Mouse (Mus musculus): ENCODE data around the gene Tmtc2. TPM values are rescaled to one million over a fixed set of nuclear protein-coding genes. Genes with fewer than 3 reads are reported as not detected.

Tmtc2 gene
- polyA plus RNA-seq, 1 experiment from 2014 or later, result 0.76 TPM

- no peaks in the 10 kb centered on the region for H3K36me3 ChIP-seq (ENCODE audit: control insufficient read depth, insufficient read depth)
- no peak overlapping the region for H3K4me2 ChIP-seq (ENCODE audit: low read depth, low read length)
- H3K4me1 ChIP-seq (ENCODE audit: control insufficient read depth, low read depth, low read length), result no peaks in the 10 kb centered on the region
- H3K4me3 ChIP-seq (ENCODE audit: low read depth, low read length), result no peak overlapping the region
- no peaks in the 10 kb centered on the region for H3K27me3 ChIP-seq (ENCODE audit: control insufficient read depth, insufficient read depth, low read depth, low read length)
- WGBS (ENCODE audit: insufficient replicate concordance), result 63% methylated on average over 3 of the region's 3 CpGs
- no peak for ATAC-seq (ENCODE audit: low read depth)
- no peak overlapping the region for H3K27ac ChIP-seq (ENCODE audit: low read length)
- no peaks in the 10 kb centered on the region for H3K9me3 ChIP-seq (replicated peaks; ENCODE audit: control insufficient read depth, low read length)
- no peak overlapping the region for H3K9ac ChIP-seq (ENCODE audit: low read depth, low read length)
Observed at GRCm38 (mm10) chr10:105345920-105346319, 228.3 kb downstream of the Tmtc2 start.

GRCm38 (mm10) chr10:105332856-105333255 is 241.4 kb downstream of the Tmtc2 start:
- Histone ChIP-seq H3K9ac (ENCODE audit: low read depth, low read length) (no peak overlapping the region), H3K27me3 (ENCODE audit: control insufficient read depth, insufficient read depth, low read depth, low read length) (no peaks in the 10 kb centered on the region), H3K4me3 (ENCODE audit: low read depth, low read length) (no peak overlapping the region), H3K4me1 (ENCODE audit: control insufficient read depth, low read depth, low read length) (no peaks in the 10 kb centered on the region), H3K4me2 (ENCODE audit: low read depth, low read length) (no peak overlapping the region), H3K9me3 (replicated peaks; ENCODE audit: control insufficient read depth, low read length) (no peaks in the 10 kb centered on the region), H3K36me3 (ENCODE audit: control insufficient read depth, insufficient read depth) (no peaks in the 10 kb centered on the region), H3K27ac (ENCODE audit: low read length) (no peak overlapping the region)
- ATAC-seq (ENCODE audit: low read depth), result no peak
- 66% methylated on average over 2 of the region's 2 CpGs for WGBS (ENCODE audit: insufficient replicate concordance)

- H3K36me3 ChIP-seq (ENCODE audit: control insufficient read depth, insufficient read depth), result no peaks in the 10 kb centered on the region
- no peak overlapping the region for H3K27ac ChIP-seq (ENCODE audit: low read length)
- no peak overlapping the region for H3K4me2 ChIP-seq (ENCODE audit: low read depth, low read length)
- H3K27me3 ChIP-seq (ENCODE audit: control insufficient read depth, insufficient read depth, low read depth, low read length), result no peaks in the 10 kb centered on the region
- 57% methylated on average over 5 of the region's 5 CpGs for WGBS (ENCODE audit: insufficient replicate concordance)
- no peak overlapping the region for H3K4me3 ChIP-seq (ENCODE audit: low read depth, low read length)
- ATAC-seq (ENCODE audit: low read depth), result no peak
- no peak overlapping the region for H3K9ac ChIP-seq (ENCODE audit: low read depth, low read length)
- no peaks in the 10 kb centered on the region for H3K4me1 ChIP-seq (ENCODE audit: control insufficient read depth, low read depth, low read length)
- no peaks in the 10 kb centered on the region for H3K9me3 ChIP-seq (replicated peaks; ENCODE audit: control insufficient read depth, low read length)
Observed at GRCm38 (mm10) chr10:105330327-105330726, 243.9 kb downstream of the Tmtc2 start.

GRCm38 (mm10) chr10:105323646-105324192 is 250.5 kb downstream of the Tmtc2 start:
- H3K4me1 ChIP-seq (ENCODE audit: control insufficient read depth, low read depth, low read length), result no peaks in the 10 kb centered on the region
- H3K27ac ChIP-seq (ENCODE audit: low read length), result no peak overlapping the region
- no peaks in the 10 kb centered on the region for H3K27me3 ChIP-seq (ENCODE audit: control insufficient read depth, insufficient read depth, low read depth, low read length)
- H3K4me2 ChIP-seq (ENCODE audit: low read depth, low read length), result no peak overlapping the region
- no peak overlapping the region for H3K9ac ChIP-seq (ENCODE audit: low read depth, low read length)
- WGBS (ENCODE audit: insufficient replicate concordance), result 53% methylated on average over 4 of the region's 4 CpGs
- H3K36me3 ChIP-seq (ENCODE audit: control insufficient read depth, insufficient read depth), result no peaks in the 10 kb centered on the region
- ATAC-seq (ENCODE audit: low read depth), result no peak
- no peak overlapping the region for H3K4me3 ChIP-seq (ENCODE audit: low read depth, low read length)
- H3K9me3 ChIP-seq (replicated peaks; ENCODE audit: control insufficient read depth, low read length), result no peaks in the 10 kb centered on the region

- ATAC-seq (ENCODE audit: low read depth), result no peak
- Histone ChIP-seq H3K27ac (ENCODE audit: low read length) (no peak overlapping the region), H3K4me3 (ENCODE audit: low read depth, low read length) (no peak overlapping the region), H3K9ac (ENCODE audit: low read depth, low read length) (no peak overlapping the region), H3K9me3 (replicated peaks; ENCODE audit: control insufficient read depth, low read length) (no peaks in the 10 kb centered on the region), H3K27me3 (ENCODE audit: control insufficient read depth, insufficient read depth, low read depth, low read length) (no peaks in the 10 kb centered on the region), H3K4me2 (ENCODE audit: low read depth, low read length) (no peak overlapping the region), H3K36me3 (ENCODE audit: control insufficient read depth, insufficient read depth) (no peaks in the 10 kb centered on the region), H3K4me1 (ENCODE audit: control insufficient read depth, low read depth, low read length) (no peaks in the 10 kb centered on the region)
- 60% methylated on average over 3 of the region's 3 CpGs for WGBS (ENCODE audit: insufficient replicate concordance)
Observed at GRCm38 (mm10) chr10:105319299-105320057, 254.8 kb downstream of the Tmtc2 start.

- H3K4me2 ChIP-seq (ENCODE audit: low read depth, low read length), result no peak overlapping the region
- WGBS (ENCODE audit: insufficient replicate concordance), result 43% methylated on average over 2 of the region's 2 CpGs
- H3K27me3 ChIP-seq (ENCODE audit: control insufficient read depth, insufficient read depth, low read depth, low read length), result no peaks in the 10 kb centered on the region
- H3K4me3 ChIP-seq (ENCODE audit: low read depth, low read length), result no peak overlapping the region
- no peaks in the 10 kb centered on the region for H3K36me3 ChIP-seq (ENCODE audit: control insufficient read depth, insufficient read depth)
- no peak for ATAC-seq (ENCODE audit: low read depth)
- H3K9ac ChIP-seq (ENCODE audit: low read depth, low read length), result no peak overlapping the region
- H3K9me3 ChIP-seq (replicated peaks; ENCODE audit: control insufficient read depth, low read length), result no peaks in the 10 kb centered on the region
- H3K4me1 ChIP-seq (ENCODE audit: control insufficient read depth, low read depth, low read length), result no peaks in the 10 kb centered on the region
- no peak overlapping the region for H3K27ac ChIP-seq (ENCODE audit: low read length)
Observed at GRCm38 (mm10) chr10:105318869-105319268, 255.4 kb downstream of the Tmtc2 start.

GRCm38 (mm10) chr10:105312986-105313385 is 261.3 kb downstream of the Tmtc2 start:
- Histone ChIP-seq H3K9ac (ENCODE audit: low read depth, low read length) (no peak overlapping the region), H3K4me3 (ENCODE audit: low read depth, low read length) (no peak overlapping the region), H3K9me3 (replicated peaks; ENCODE audit: control insufficient read depth, low read length) (no peaks in the 10 kb centered on the region), H3K4me2 (ENCODE audit: low read depth, low read length) (no peak overlapping the region), H3K4me1 (ENCODE audit: control insufficient read depth, low read depth, low read length) (no peaks in the 10 kb centered on the region), H3K27me3 (ENCODE audit: control insufficient read depth, insufficient read depth, low read depth, low read length) (no peaks in the 10 kb centered on the region), H3K27ac (ENCODE audit: low read length) (no peak overlapping the region), H3K36me3 (ENCODE audit: control insufficient read depth, insufficient read depth) (no peaks in the 10 kb centered on the region)
- 47% methylated on average over 5 of the region's 5 CpGs for WGBS (ENCODE audit: insufficient replicate concordance)
- no peak for ATAC-seq (ENCODE audit: low read depth)

- WGBS (ENCODE audit: insufficient replicate concordance), result 44% methylated on average over 3 of the region's 3 CpGs
- Histone ChIP-seq H3K27me3 (ENCODE audit: control insufficient read depth, insufficient read depth, low read depth, low read length) (no peaks in the 10 kb centered on the region), H3K9me3 (replicated peaks; ENCODE audit: control insufficient read depth, low read length) (no peaks in the 10 kb centered on the region), H3K9ac (ENCODE audit: low read depth, low read length) (no peak overlapping the region), H3K27ac (ENCODE audit: low read length) (no peak overlapping the region), H3K4me2 (ENCODE audit: low read depth, low read length) (no peak overlapping the region), H3K4me1 (ENCODE audit: control insufficient read depth, low read depth, low read length) (no peaks in the 10 kb centered on the region), H3K36me3 (ENCODE audit: control insufficient read depth, insufficient read depth) (no peaks in the 10 kb centered on the region), H3K4me3 (ENCODE audit: low read depth, low read length) (no peak overlapping the region)
- ATAC-seq (ENCODE audit: low read depth), result no peak
Observed at GRCm38 (mm10) chr10:105297560-105297959, 276.7 kb downstream of the Tmtc2 start.

- no peak overlapping the region for H3K4me3 ChIP-seq (ENCODE audit: low read depth, low read length)
- no peaks in the 10 kb centered on the region for H3K27me3 ChIP-seq (ENCODE audit: control insufficient read depth, insufficient read depth, low read depth, low read length)
- WGBS (ENCODE audit: insufficient replicate concordance), result 77% methylated on average over 1 of the region's 1 CpGs
- H3K36me3 ChIP-seq (ENCODE audit: control insufficient read depth, insufficient read depth), result no peaks in the 10 kb centered on the region
- H3K27ac ChIP-seq (ENCODE audit: low read length), result no peak overlapping the region
- H3K9me3 ChIP-seq (replicated peaks; ENCODE audit: control insufficient read depth, low read length), result no peaks in the 10 kb centered on the region
- no peaks in the 10 kb centered on the region for H3K4me1 ChIP-seq (ENCODE audit: control insufficient read depth, low read depth, low read length)
- no peak for ATAC-seq (ENCODE audit: low read depth)
- no peak overlapping the region for H3K4me2 ChIP-seq (ENCODE audit: low read depth, low read length)
- no peak overlapping the region for H3K9ac ChIP-seq (ENCODE audit: low read depth, low read length)
Observed at GRCm38 (mm10) chr10:105292961-105293360, 281.3 kb downstream of the Tmtc2 start.
